Mouse (Mus musculus): ENCODE results near the gene 1700001P01Rik. TPM values are rescaled to one million over a fixed set of nuclear protein-coding genes. Genes with fewer than 3 reads are reported as not detected.
"Not testable (repeated sequence)": the region's sequence is repeated elsewhere in the genome, so short reads cannot be mapped to it uniquely, and the experiment has no call there.

The 1700001P01Rik gene
- total RNA-seq, 2 experiments from 2014 or later, result 1.1 to 1.2 TPM

GRCm38 (mm10) chr11:97747773-97748172, 27.9 kb downstream of the 1700001P01Rik start:
- no peak for DNase-seq (ENCODE audit: low spot score in 2 of 2)

DNA sequence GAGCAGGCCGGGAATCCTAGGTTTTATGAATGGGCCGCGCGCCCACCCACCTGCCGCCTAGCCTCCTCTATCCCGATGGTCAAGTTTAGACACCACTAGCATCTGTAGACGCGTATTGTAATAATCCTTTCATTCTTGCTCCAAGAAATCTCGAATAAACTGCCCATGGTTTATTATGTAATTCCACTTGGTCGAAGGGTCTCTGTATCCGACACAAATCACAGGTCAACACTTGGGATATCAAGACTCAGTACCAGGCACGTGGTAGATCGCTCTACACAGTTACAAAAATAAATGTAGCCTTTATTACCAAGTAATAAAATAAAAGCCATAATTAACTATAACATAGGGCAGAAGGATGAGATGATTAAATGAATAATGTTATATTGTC, 30.4 kb downstream of the 1700001P01Rik start:
- DNase-seq (ENCODE audit: low spot score in 2 of 2), result no peak

- peak; percentile 98 to 99 for DNase-seq (ENCODE audit: low spot score in 2 of 2)
These were observed 30.9 kb downstream of the 1700001P01Rik start for GRCm38 (mm10) chr11:97744718-97745330.

- peak in 1 of 2 experiments; percentile 29 for DNase-seq (ENCODE audit: low spot score in 2 of 2)
These were observed 31.5 kb downstream of the 1700001P01Rik start, which contains the start of gene Pip4k2b for GRCm38 (mm10) chr11:97744063-97744717. TSS of gene Pip4k2b (minus strand) at chr11:97744704.

GRCm38 (mm10) chr11:97743423-97743822, 32.3 kb downstream of the 1700001P01Rik start:
- no peak for DNase-seq (ENCODE audit: low spot score in 2 of 2)

GRCm38 (mm10) chr11:97742591-97742990, 33.1 kb downstream of the 1700001P01Rik start:
- no peak for DNase-seq (ENCODE audit: low spot score in 2 of 2)

- DNase-seq (ENCODE audit: low spot score in 2 of 2), result no peak
These were observed 33.6 kb downstream of the 1700001P01Rik start for GRCm38 (mm10) chr11:97742157-97742556.

GRCm38 (mm10) chr11:97740190-97740589, 35.5 kb downstream of the 1700001P01Rik start:
- DNase-seq (ENCODE audit: low spot score in 2 of 2), result peak in 1 of 2 experiments; percentile 42

- DNase-seq (ENCODE audit: low spot score in 2 of 2), result no peak
These were observed 36.6 kb downstream of the 1700001P01Rik start for GRCm38 (mm10) chr11:97739155-97739554.

DNA sequence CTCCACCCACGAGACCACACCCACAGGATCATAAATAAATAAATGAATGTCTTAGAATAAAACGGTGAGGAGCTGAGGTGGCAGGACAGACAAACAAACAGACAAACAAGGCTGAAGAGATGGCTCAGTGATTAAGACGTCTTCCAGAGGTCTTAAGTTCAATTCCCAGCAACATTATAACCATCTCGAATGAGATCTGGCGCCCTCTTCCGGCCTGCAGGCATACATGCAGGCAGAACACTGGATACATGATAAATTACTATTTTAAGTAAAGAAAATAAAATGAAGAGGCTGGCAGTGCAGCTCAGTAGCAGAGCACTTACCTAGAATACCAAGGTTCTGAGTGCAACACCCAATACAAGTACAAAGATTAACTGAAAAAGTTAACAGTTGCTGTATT, 37.0 kb downstream of the 1700001P01Rik start:
- no peak for DNase-seq (ENCODE audit: low spot score in 2 of 2)

GRCm38 (mm10) chr11:97737600-97737999, 38.1 kb downstream of the 1700001P01Rik start:
- no peak for DNase-seq (ENCODE audit: low spot score in 2 of 2)

GRCm38 (mm10) chr11:97736645-97737044, 39.1 kb downstream of the 1700001P01Rik start:
- DNase-seq (ENCODE audit: low spot score in 2 of 2), result no peak

- not testable (repeated sequence) for DNase-seq (ENCODE audit: low spot score in 2 of 2)
These were observed 40.9 kb downstream of the 1700001P01Rik start for GRCm38 (mm10) chr11:97734810-97735209.

- DNase-seq (ENCODE audit: low spot score in 2 of 2), result no peak
These were observed 42.0 kb downstream of the 1700001P01Rik start for GRCm38 (mm10) chr11:97733689-97734088.

GRCm38 (mm10) chr11:97728730-97729129, 47.0 kb downstream of the 1700001P01Rik start:
- DNase-seq (ENCODE audit: low spot score in 2 of 2), result no peak

DNA sequence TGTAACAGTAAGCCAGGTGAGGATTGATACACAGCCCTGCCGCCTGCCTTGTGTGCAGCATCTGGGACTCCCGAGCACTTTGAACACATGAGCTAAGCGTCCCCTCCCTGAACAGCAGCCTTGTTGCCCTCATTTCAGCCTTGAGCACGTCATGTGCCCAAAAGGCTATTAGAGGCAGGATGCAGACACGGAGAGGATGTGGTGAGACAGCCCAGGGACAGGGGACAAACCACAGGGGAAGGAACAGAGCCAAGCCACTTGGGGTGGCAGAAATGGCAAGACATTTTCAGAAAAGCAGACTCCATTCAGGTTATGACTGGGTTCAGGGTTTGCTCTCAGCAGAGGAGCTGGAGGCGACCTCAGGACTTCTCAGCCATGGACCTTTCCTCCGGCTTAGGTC, 47.4 kb downstream of the 1700001P01Rik start:
- DNase-seq (ENCODE audit: low spot score in 2 of 2), result no peak

GRCm38 (mm10) chr11:97723709-97724108, 52.0 kb downstream of the 1700001P01Rik start:
- no peak for DNase-seq (ENCODE audit: low spot score in 2 of 2)

Small RNA genes within 50 kb of the gene (microRNA-seq; reads per million reads assigned to microRNA genes)
- gene Mir8102, result 0 reads per million in 2 experiments

Other genes starting within 250 kb of the 1700001P01Rik start
- 100 to 1,000 TPM; 218 to 221 TPM for gene Srcin1, start 199.7 kb downstream of the 1700001P01Rik start, total RNA-seq (2021)
- 10 to 100 TPM; 46.1 to 48.8 TPM for gene Epop, start 146.2 kb downstream of the 1700001P01Rik start, total RNA-seq (2021)
- gene Mllt6, start 112.5 kb downstream of the 1700001P01Rik start, total RNA-seq (2021), result 100 to 1,000 TPM; 122 to 137 TPM
- gene Cisd3, start 90.1 kb downstream of the 1700001P01Rik start, total RNA-seq (2021), result 10 to 100 TPM; 51.3 to 52.0 TPM
- gene Pcgf2, start 75.4 kb downstream of the 1700001P01Rik start, total RNA-seq (2021), result 10 to 100 TPM; 21.7 to 24.6 TPM
- 100 to 1,000 TPM; 124 to 128 TPM for gene Psmb3, start 72.5 kb downstream of the 1700001P01Rik start, total RNA-seq (2021)
- gene Pip4k2b, start 31.2 kb downstream of the 1700001P01Rik start, total RNA-seq (2021), result 100 to 1,000 TPM; 114 to 115 TPM
- 10 to 100 TPM; 18.6 to 23.2 TPM for gene Cwc25, start 9.4 kb downstream of the 1700001P01Rik start, total RNA-seq (2021)
- gene Rpl23, start 6.5 kb upstream of the 1700001P01Rik start, total RNA-seq (2021), result 100 to 1,000 TPM; 367 to 379 TPM
- gene Lasp1, start 23.1 kb upstream of the 1700001P01Rik start, total RNA-seq (2021), result 100 to 1,000 TPM; 107 to 110 TPM
- 10 to 100 TPM; 70.8 to 71.5 TPM for gene B230217C12Rik, start 64.9 kb upstream of the 1700001P01Rik start, total RNA-seq (2021)
- gene Fbxo47, start 108.2 kb upstream of the 1700001P01Rik start, total RNA-seq (2021), result 1 to 10 TPM; 1.6 to 2.6 TPM
- 10 to 100 TPM; 10.3 to 14.4 TPM for gene Plxdc1, start 210.5 kb upstream of the 1700001P01Rik start, total RNA-seq (2021)
- gene Arl5c, start 220.3 kb upstream of the 1700001P01Rik start, total RNA-seq (2021), result under 1 TPM; 0.76 to 0.94 TPM
- gene Cacnb1, start 247.1 kb upstream of the 1700001P01Rik start, total RNA-seq (2021), result 100 to 1,000 TPM; 148 to 155 TPM

Measured in layer of hippocampus, adult 18-20 months (tissue).